Mouse (Mus musculus) cerebellum, adult 8-10 months (tissue): ENCODE data around the gene Angptl6.
"Not testable (repeated sequence)": the region's sequence is repeated elsewhere in the genome, so short reads cannot be mapped to it uniquely, and the experiment has no call there.

Experiments
- DNase-seq: peaks from one replicate; pipeline ENCODE4 v3.0.0; 2022

The Angptl6 gene

GRCm38 (mm10) chr9:20835431-20835954 lies 44.0 kb downstream of the Angptl6 start:
- not testable (repeated sequence) for DNase-seq

DNA sequence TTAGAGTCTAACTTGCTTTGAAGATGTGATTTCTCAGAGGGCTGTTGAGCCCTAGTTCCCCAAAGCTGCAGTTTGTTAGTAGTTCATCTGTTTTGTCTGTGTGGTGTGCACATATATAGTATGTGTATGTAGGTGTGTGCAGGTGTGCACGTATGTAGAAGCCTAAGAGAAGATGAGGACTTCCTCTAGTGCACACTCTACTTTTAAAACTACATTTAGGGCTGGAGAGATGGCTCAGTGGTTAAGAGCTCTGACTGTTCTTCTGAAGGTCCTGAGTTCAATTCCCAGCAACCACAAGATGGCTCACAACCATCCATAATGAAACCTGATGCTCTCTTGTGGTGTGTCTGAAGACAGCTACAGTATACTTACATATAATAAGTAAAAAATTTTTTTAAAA lies 44.6 kb downstream of the Angptl6 start:
- DNase-seq = no peak

- peak; percentile 91 for DNase-seq
Observed at GRCm38 (mm10) chr9:20830901-20831643, 48.5 kb downstream of the Angptl6 start.

GRCm38 (mm10) chr9:20828127-20828526 lies 51.4 kb downstream of the Angptl6 start:
- DNase-seq = no peak

DNA sequence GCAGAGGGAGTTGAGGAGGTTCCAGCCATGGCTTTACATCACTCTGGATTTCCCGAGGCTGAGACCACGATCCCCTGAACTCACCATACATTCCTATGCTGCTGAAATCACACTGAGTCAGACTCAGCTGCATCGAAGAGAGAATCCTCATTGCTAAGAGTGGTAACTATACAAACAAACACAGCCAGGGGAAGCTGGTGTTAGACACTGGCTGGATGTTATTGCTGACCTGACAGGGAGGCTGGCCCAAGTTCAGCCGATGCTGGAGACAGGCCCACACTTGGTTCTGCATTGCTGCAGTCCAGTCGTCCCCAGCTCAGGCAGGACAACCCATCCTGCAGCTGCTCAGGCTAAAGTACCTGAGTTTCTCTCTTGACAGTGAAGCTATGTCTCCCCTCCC lies 53.7 kb downstream of the Angptl6 start:
- no peak for DNase-seq
